Mouse (Mus musculus): ENCODE measurements around the gene Hist1h3b.
"Not testable (repeated sequence)": the region's sequence is repeated elsewhere in the genome, so short reads cannot be mapped to it uniquely, and the experiment has no call there.

The Hist1h3b gene

DNA sequence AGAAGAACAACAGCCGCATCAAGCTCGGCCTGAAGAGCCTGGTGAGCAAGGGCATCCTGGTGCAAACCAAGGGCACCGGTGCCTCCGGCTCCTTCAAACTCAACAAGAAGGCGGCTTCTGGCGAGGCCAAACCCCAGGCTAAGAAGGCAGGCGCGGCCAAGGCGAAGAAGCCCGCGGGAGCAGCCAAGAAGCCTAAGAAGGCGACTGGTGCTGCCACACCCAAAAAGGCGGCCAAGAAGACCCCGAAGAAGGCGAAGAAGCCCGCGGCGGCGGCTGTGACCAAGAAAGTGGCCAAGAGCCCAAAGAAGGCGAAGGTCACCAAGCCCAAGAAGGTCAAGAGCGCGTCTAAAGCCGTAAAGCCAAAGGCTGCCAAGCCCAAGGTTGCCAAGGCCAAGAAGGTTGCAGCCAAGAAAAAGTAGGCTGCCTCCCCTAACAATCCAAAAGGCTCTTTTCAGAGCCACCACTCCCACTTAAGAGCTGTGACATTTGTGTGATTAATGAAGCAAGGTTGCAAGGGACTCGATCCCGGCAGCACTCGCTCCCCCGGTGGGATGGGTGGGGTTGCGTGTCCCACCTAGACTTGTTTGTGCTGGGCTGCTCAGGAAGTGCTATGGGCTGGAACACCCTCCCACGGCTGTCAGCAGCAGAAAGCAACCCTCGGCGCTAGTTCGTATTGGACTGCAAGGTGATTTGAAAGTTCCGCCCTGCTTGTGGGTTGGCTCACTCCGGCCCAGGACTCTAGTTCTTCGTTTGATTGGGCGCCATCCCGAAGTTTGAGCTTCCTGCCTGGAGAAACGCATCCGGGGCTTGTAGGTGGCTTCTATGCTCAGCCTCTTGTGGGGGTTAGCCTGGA, 12.8 kb upstream of the Hist1h3b start:
- peak; percentile 97 for DNase-seq

DNA sequence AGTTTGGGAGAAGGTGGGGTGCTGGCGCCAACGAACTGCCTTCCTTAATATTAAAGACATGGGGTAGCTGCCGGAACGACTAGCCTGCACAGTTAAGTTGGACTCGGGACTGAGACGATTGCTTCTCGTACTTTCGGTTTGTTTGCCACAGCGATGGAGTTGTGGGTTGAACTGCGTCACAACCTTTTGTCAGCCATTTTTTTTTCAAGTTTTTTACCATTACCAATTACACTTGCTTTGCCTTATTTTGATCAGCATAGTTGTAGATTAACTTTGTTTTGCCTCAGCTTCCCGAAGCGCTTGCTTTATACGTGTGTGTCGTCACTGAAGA, 12.2 kb upstream of the Hist1h3b start:
- DNase-seq = no peak

DNA sequence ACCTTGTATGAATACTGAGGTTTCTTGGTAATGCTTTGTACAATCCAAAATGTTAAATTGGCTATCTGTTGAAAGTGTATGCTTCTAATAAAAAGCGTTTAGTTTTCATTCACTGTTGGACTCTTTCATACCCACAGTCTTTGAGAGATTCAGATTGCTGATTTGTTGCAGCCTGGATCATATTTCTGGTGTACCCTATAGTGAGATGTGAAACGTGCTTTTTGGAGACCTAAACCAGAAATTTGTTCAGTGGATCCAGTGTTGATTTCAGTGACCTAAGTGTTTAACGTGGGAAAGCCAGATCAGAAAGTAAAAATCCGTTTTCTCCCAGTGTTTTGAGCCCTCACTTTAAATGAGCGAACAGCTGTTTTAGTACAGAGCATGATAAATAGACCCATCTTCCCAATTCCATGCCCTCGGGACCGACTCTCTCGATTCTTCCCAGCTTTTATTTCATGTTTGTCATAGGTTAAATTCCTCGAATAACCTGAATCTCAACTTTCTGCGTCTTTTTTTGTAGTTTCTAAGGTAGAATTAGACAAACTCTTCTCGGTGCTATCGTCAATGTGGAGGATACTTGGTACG, 11.7 kb upstream of the Hist1h3b start:
- no peak for DNase-seq

DNA sequence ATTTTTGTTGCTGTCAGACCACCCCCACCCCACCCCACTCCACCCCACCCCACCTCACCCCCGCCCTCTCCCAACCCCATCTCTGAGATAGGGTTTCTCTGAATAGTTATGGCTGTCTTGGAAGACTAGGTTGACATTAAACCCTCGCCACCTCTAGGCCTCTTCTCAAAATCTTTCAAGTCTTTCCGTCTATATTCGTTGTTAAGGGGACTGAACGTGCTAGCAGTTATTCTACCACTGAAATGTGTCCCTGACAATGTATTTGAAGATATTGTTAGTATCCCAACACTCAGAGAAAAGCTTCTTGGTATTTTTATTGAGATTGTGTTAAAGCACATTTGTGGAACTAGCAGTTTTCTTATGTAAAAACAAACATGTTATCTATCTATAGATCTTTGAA, 11.2 kb upstream of the Hist1h3b start:
- no peak for DNase-seq

DNA sequence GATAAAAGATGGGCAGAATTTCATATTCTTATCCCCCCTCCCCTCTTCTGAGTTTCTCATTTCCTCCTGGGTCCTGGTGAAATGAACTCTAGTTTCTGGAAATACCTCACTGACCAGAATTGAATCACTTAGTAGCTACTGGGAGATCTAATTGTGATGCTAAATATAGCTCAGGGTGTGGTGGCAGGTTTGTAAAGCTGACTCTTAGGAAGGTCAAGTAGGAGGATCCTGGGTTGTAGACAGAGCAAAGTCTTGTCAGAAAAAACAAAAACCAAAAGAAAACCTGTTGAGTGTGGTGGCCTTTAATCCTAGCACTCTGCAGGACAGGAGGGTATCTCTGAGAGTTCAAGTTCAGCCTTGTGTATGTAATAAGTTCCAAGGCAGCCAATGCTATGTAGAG, 10.1 kb upstream of the Hist1h3b start:
- no peak for DNase-seq

DNA sequence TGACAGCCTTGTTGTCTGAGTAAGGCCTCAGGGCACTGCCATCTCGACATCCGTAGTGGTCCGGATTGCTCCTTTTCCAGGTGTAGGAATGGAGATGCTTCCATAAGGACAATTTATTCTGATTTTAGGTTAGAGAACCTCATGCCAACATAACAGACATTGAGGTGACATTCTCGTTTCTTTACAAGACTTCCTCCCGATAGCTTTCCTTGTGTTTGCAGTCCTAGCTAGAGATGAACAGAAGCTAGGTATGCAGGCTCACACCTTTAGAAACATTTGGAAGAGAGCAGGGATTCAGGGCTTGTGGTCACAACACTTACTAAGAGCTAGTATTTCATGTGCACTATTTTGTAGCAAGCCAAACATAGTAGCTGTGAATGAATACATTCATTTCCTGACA, 8.9 kb upstream of the Hist1h3b start:
- no peak for DNase-seq

DNA sequence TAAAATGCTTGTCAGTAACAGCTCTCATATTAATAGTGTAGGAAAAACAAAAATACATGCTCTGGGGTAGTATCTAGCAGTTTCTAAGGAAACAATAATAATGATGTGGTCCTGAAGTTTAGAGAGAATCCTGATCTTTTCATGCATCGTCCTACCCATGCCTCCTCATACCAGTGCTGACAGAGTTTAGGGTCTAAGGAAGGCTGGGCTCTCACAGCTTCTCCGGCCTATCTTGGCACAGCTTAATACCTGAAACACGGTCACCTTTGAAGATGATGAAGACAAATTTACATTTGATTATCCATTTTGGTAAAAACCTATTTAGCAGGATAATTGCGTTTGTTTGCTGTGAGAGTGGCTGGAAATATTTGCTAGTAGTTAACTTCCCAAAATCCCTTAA, 8.1 kb upstream of the Hist1h3b start:
- no peak for DNase-seq

DNA sequence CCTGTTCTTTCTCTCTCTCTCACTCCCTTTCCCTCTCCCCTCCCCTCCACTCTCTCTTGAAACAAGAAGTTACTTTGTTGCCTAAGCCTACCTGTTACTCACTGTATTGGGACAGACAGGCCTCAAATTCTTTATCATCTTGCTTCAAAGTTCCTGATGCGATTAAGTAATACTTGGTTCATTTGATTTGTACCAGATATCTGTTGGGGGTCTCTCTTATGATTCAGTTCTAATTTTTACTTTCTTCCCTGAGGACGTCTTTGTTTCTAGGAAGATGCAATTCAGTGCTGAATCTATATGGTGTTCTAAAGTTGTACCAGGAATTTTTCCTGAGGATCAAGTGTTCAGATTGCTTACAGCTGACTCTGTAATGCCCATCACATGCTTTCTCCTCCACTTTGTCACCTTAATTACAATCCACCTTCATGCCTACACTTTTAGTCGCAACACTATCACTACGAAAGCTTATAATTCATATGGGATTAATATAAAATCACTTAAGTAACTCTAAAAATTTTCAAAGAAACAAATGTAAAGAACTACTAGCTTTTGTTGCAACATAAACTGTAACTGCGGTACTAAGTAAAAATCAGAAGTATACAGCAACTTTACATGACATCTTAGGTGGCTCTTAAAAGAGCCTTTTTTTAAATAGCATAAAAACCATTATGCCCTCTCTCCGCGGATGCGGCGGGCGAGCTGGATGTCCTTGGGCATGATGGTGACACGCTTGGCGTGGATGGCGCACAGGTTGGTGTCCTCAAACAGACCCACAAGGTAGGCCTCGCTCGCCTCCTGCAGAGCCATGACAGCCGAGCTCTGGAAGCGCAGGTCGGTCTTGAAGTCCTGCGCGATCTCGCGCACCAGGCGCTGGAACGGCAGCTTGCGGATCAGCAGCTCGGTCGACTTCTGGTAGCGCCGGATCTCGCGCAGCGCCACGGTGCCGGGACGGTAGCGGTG, 7.4 kb upstream of the Hist1h3b start:
- DNase-seq = no peak

DNA sequence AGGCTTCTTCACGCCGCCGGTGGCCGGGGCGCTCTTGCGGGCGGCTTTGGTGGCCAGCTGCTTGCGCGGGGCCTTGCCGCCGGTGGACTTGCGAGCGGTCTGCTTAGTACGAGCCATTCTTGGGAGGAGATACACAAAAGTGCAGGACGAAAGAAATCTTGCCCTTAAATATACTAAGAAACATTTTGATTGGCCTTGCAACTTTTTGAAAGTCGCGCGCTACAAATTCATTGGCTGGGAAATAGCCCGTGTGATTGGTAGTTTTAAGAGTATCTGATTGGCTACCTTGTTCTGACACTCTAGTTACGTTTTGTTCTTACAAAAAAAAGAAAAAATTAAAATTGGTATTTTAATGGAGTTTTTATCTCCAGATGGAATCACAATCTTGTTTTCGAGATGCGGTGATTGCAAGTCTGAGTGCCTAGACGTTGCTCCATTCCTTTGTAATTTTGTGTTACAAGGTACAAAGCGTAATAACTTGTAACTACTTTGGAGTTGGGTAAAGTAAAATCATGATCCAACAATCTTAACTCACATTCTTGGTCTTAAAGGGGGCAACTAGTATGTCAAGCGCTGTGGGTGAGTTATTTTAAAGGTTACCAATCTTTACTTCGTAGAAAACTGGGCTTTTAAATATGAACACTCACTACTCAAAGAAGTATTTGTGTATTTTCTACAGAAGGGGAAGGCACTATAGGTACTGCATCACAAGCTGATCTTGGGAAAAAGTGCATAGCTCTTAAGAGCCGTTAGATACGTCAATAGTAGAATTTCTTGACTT, 6.5 kb upstream of the Hist1h3b start, which contains the start of gene Hist1h3c:
TSS of gene Hist1h3c (minus strand) at position 222 of the 781 bp plus-strand sequence.
- DNase-seq = peak; percentile 79 to 84

DNA sequence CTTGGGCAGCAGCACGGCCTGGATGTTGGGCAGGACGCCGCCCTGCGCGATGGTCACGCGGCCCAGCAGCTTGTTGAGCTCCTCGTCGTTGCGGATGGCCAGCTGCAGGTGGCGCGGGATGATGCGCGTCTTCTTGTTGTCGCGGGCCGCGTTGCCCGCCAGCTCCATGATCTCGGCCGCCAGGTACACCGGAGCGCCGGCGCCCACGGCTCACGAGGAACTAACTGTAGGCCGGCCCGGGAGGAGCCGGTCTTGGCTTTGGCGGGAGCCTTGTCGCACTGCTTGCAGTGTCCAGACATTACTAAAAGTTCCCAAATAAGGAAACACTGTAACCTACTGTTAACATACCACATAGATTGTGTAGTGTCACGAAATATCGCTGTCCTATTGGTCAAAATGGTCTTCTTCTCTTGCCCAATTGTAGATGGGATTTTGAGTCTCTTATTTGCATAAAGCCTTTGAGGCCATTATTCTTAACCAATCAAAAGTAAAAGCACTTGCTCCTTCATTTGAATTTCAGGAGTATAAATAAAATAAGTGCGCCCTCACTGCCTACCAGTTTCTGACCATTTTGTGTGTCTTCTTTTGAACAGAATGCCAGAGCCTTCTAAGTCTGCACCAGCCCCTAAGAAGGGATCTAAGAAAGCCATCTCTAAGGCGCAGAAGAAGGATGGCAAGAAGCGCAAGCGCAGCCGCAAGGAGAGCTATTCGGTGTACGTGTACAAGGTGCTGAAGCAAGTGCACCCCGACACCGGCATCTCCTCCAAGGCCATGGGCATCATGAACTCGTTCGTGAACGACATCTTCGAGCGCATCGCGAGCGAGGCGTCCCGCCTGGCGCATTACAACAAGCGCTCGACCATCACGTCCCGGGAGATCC, 5.6 kb upstream of the Hist1h3b start, which contains the start of gene Hist1h2bb:
TSS of gene Hist1h2bb (plus strand) at position 534 of the 880 bp plus-strand sequence.
- peak; percentile 56 to 66 for DNase-seq

DNA sequence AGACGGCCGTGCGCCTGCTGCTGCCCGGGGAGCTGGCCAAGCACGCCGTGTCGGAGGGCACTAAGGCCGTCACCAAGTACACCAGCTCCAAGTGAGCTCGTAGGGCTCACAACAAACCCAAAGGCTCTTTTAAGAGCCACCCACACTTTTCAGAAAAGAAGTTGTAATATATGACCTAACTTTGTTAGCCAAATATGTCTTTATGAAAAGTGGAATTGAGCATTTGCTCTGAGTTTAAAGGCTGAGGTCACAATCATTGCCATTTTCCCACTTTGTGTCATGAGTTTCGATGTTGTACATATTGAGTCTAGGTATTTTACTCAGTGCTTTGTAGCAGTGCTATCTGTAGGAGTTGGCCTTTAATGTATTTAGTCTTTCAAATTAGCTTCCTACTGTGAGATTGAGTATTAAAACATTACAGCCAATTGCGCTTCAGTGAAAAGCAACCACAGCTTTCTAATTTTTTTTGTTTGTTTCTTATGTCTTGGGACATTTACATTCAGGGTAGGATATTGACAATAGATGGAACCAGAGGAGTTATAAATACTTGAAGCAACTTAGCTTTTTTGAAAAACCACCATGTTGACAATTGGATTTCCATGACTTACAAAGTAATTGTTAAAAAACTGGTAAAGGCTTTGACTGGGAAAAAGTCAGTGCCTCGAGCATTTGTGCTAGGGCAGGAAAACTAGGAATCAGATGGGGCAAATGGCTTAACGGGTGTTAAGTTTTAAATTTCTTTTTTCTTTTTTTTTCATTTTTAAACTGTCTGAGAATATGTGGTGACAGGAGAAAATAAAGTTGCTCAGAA, 4.8 kb upstream of the Hist1h3b start:
- DNase-seq = no peak

DNA sequence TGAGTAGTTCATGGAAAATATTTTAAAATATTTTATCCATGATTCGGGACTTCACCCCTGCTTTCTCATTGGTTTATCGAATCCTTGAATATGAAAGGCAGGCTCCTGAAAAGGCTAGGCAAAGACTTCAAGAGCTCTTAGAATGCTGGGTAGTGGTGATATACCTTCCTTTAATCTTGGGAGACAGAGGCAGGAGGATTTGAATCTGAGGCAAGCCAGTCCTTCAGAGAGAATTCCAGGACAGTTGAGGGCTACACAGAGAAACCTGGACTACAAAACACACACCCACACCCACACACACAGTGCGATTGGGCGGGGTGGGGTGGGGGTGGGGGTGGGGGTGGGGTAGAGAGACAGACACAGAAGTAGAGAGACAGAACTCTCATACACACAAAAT, 4.2 kb upstream of the Hist1h3b start:
- no peak for DNase-seq

DNA sequence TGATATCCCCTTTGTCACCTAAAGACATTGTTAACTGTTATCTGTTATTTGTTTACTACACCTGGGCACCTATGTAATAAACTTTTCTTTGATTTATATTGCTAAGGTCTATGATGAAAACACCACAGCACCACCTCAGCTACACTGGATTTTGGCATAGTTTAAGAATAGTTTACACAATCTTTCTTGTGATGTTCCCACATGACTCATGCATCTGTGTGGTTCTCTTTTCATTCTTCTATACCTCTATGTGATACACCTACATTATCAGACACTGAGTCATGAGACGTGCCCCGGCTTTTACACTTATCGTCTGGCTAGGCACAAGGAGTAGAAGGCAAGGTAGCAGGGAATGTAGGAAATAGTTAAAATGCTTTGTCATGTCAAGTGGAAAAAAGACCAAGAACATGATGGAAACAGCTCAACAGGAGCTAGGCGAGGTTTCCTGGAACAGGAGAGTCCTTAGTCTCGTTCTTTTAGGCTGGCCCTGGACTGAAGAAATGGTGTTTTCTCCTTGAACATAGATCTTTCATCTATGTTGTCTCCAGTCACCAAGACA, 2.4 kb upstream of the Hist1h3b start:
- DNase-seq = no peak

DNA sequence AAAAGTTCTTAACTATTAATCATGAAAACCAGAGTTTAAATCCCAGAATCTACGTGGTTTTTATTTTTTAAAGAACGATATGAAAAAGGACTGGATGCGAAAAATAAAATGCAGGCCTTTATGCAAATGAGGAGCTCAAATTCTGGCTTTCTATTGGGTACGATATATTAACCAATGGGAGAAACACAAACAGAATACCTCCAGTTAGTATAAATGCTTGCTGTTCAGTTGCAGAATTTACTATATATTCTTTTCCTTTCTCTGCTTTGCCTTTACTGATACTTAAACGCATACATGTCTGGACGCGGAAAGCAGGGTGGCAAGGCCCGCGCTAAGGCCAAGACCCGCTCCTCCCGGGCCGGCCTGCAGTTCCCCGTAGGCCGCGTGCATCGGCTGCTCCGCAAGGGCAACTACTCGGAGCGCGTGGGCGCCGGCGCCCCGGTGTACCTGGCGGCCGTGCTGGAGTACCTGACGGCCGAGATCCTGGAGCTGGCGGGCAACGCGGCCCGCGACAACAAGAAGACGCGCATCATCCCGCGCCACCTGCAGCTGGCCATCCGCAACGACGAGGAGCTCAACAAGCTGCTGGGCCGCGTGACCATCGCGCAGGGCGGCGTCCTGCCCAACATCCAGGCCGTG, 1.1 kb upstream of the Hist1h3b start, which contains the start of gene Hist1h2ab:
TSS of gene Hist1h2ab (plus strand) at position 288 of the 639 bp plus-strand sequence.
- not testable (repeated sequence) for DNase-seq

DNA sequence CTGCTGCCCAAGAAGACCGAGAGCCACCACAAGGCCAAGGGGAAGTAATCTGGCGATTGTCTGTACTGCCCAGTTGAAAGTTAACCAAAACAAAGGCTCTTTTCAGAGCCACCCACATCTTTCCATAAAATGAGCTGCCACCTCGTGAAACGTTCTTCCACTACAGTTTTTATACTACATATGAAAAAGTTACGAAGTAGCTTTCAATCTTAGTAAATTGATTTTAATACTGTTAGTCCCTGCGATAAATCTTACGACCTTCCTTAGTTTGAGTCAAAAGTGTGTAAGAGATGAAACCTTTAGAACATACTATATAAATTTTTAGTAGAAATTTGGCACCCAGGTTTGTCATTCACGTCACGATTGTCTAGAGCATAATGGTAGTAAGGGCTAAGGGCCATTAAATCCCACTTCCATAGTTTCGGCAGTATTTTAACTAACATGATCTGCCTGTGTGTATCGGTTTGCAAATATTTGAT, 550 bp upstream of the Hist1h3b start:
- DNase-seq = no peak

DNA sequence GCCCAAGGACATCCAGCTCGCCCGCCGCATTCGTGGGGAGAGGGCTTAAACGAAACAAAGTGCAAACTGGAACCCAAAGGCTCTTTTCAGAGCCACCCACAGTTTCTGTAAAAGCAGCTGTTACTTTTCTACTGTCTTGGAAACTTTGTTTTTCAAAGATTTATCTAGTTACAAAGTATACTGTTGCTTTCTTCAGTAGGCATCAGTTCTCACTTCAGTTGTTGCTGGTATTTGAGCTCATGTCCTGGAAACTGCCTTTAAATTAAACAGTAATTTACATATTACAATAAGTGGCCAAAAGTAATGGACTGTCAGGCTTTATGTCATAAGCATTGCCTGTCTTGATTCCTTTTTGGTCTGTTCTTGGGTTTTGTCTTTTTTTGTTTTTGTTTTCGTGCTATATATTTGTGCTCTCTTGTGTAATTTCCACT, 690 bp downstream of the Hist1h3b start:
- DNase-seq = no peak

DNA sequence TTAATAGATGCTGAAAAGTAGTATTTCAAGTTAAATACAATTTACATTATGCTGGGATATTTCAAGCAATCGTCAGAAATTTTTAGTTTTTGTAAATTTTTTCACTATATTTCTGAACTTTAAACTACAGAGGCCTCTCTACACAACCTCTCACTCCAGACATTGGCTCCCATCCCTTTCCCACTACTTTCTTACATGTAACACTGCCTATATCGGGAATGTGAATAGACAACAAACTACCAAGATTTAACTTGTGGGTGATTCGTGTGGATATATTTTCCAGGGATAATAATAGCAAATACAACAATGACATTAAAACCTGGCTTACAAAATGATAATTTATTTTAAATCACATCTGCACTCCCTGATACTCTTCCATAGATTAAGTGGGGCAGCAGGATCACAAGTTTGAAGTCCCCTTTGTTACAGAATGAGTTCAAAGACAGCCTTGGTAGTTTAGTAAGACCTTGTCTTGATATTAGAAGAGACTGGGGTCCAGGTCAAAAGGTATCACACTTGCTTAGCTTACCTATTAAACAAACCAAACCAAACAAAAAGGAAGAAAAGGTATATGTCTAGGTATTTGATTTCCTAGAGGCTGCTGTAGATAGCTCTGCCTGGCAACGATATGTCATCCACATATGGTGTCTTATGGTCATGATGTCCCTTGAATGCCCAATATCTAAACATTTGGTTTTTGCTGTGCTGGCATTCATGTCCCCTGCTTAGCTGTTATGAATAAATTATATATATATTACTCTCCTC, 1.4 kb downstream of the Hist1h3b start:
- no peak for DNase-seq

DNA sequence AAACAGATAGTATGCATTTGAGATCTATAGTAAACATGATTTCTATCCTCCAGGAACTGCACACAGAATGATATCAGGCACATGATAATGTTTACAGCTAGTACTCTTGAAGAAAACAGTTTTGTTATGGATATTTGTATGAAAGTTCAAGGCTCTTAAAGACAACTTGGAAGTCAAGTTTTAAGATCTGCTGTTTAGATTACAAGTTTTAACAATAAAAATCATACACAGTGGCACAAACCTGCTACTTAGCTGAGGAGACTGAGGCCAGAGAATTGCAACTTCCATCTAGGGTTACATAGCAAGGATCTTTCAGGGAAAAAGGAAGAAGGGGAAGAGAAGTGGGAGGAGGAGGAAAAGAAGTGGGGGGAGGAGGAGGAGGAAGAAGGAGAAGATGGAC, 2.9 kb downstream of the Hist1h3b start:
- DNase-seq = no peak

DNA sequence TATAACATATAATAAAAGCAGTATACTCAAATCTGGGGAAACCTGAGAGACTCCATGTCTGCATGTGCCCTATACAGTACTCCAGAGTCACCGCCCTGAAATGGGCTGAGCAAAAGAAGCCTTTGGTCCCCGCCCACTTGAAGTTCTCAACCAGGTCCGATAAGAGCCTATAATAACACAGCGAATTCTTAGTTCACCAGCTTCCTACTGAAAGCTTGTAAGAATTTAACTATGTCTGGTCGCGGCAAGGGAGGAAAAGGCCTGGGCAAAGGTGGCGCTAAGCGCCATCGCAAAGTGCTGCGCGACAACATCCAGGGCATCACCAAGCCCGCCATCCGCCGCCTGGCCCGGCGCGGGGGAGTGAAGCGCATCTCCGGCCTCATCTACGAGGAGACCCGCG, 4.7 kb downstream of the Hist1h3b start, which contains the start of gene Hist1h4b:
TSS of gene Hist1h4b (plus strand) at position 224 of the 400 bp plus-strand sequence.
- DNase-seq = peak; percentile 85 to 92

Data from lung, adult 18-20 months (tissue).